Mouse (Mus musculus): ENCODE measurements around the gene Ntng1.

Gene Ntng1

GRCm38 (mm10) chr3:110143206-110144061 lies at the start of gene Ntng1:
Gene Ntng1 (minus strand): TSS chr3:110144011.
- no peak for DNase-seq (ENCODE audit: low read depth)

GRCm38 (mm10) chr3:110187401-110187948 lies 43.7 kb upstream of the Ntng1 start:
- no peak for DNase-seq (ENCODE audit: low read depth)

GRCm38 (mm10) chr3:110149089-110149488 lies 5.3 kb upstream of the Ntng1 start:
- DNase-seq (ENCODE audit: low read depth), result no peak

- DNase-seq (ENCODE audit: low read depth), result no peak
These were observed 667 bp upstream of the Ntng1 start for GRCm38 (mm10) chr3:110144301-110145055.

- no peak for DNase-seq (ENCODE audit: low read depth)
These were observed 1.3 kb downstream of the Ntng1 start for GRCm38 (mm10) chr3:110142314-110143205.

- no peak for DNase-seq (ENCODE audit: low read depth)
These were observed 2.2 kb downstream of the Ntng1 start for GRCm38 (mm10) chr3:110141351-110142302.

- DNase-seq (ENCODE audit: low read depth), result no peak
These were observed 7.7 kb downstream of the Ntng1 start for GRCm38 (mm10) chr3:110136115-110136514.

- DNase-seq (ENCODE audit: low read depth), result no peak
These were observed 10.7 kb downstream of the Ntng1 start for GRCm38 (mm10) chr3:110133150-110133549.

- DNase-seq (ENCODE audit: low read depth), result no peak
These were observed 11.5 kb downstream of the Ntng1 start for GRCm38 (mm10) chr3:110132289-110132688.

- no peak for DNase-seq (ENCODE audit: low read depth)
These were observed 12.5 kb downstream of the Ntng1 start for GRCm38 (mm10) chr3:110131043-110131891.

GRCm38 (mm10) chr3:110129607-110130006 lies 14.2 kb downstream of the Ntng1 start:
- DNase-seq (ENCODE audit: low read depth), result no peak

- no peak for DNase-seq (ENCODE audit: low read depth)
These were observed 37.8 kb downstream of the Ntng1 start for GRCm38 (mm10) chr3:110105982-110106381.

- no peak for DNase-seq (ENCODE audit: low read depth)
These were observed 49.4 kb downstream of the Ntng1 start for GRCm38 (mm10) chr3:110094407-110094806.

GRCm38 (mm10) chr3:110094003-110094402 lies 49.8 kb downstream of the Ntng1 start:
- DNase-seq (ENCODE audit: low read depth), result no peak

- no peak for DNase-seq (ENCODE audit: low read depth)
These were observed 51.3 kb downstream of the Ntng1 start for GRCm38 (mm10) chr3:110092521-110092920.

- DNase-seq (ENCODE audit: low read depth), result no peak
These were observed 56.6 kb downstream of the Ntng1 start for GRCm38 (mm10) chr3:110087189-110087588.

GRCm38 (mm10) chr3:110085336-110085735 lies 58.5 kb downstream of the Ntng1 start:
- no peak for DNase-seq (ENCODE audit: low read depth)

GRCm38 (mm10) chr3:110064709-110065256 lies 79.0 kb downstream of the Ntng1 start:
- no peak for DNase-seq (ENCODE audit: low read depth)

- no peak for DNase-seq (ENCODE audit: low read depth)
These were observed 87.9 kb downstream of the Ntng1 start for GRCm38 (mm10) chr3:110055915-110056314.

Data from c-Kit-positive CD71-negative TER-119-negative erythroid progenitor cells, embryonic 14.5 days (primary cell).